Mouse (Mus musculus): ENCODE measurements around the gene Gspt1. TPM values are rescaled to one million over a fixed set of nuclear protein-coding genes. Genes with fewer than 3 reads are reported as not detected.

The Gspt1 gene
- total RNA-seq, 1 experiment from 2014 or later = 41.9 TPM

GRCm38 (mm10) chr16:11242401-11242800 lies 11.7 kb downstream of the Gspt1 start:
- ATAC-seq (replicated peaks; ENCODE audit: insufficient number of reproducible peaks, low FRiP score, low TSS enrichment, poor library complexity, severe bottlenecking) = no peak

- ATAC-seq (replicated peaks; ENCODE audit: insufficient number of reproducible peaks, low FRiP score, low TSS enrichment, poor library complexity, severe bottlenecking) = no peak
These were observed 36.3 kb downstream of the Gspt1 start for GRCm38 (mm10) chr16:11217801-11218200.

- no peak for ATAC-seq (replicated peaks; ENCODE audit: insufficient number of reproducible peaks, low FRiP score, low TSS enrichment, poor library complexity, severe bottlenecking)
These were observed 50.3 kb downstream of the Gspt1 start for GRCm38 (mm10) chr16:11203600-11204390.

GRCm38 (mm10) chr16:11202571-11203554 lies 51.3 kb downstream of the Gspt1 start, which contains the start of gene Rsl1d1:
TSS of gene Rsl1d1 (minus strand) at chr16:11203331.
- ATAC-seq (replicated peaks; ENCODE audit: insufficient number of reproducible peaks, low FRiP score, low TSS enrichment, poor library complexity, severe bottlenecking) = peak; percentile 99

GRCm38 (mm10) chr16:11201740-11202394 lies 52.3 kb downstream of the Gspt1 start:
- ATAC-seq (replicated peaks; ENCODE audit: insufficient number of reproducible peaks, low FRiP score, low TSS enrichment, poor library complexity, severe bottlenecking) = no peak

GRCm38 (mm10) chr16:11200247-11200646 lies 53.9 kb downstream of the Gspt1 start:
- no peak for ATAC-seq (replicated peaks; ENCODE audit: insufficient number of reproducible peaks, low FRiP score, low TSS enrichment, poor library complexity, severe bottlenecking)

GRCm38 (mm10) chr16:11198467-11198866 lies 55.7 kb downstream of the Gspt1 start:
- ATAC-seq (replicated peaks; ENCODE audit: insufficient number of reproducible peaks, low FRiP score, low TSS enrichment, poor library complexity, severe bottlenecking) = no peak

GRCm38 (mm10) chr16:11197052-11197451 lies 57.1 kb downstream of the Gspt1 start:
- no peak for ATAC-seq (replicated peaks; ENCODE audit: insufficient number of reproducible peaks, low FRiP score, low TSS enrichment, poor library complexity, severe bottlenecking)

- ATAC-seq (replicated peaks; ENCODE audit: insufficient number of reproducible peaks, low FRiP score, low TSS enrichment, poor library complexity, severe bottlenecking) = no peak
These were observed 60.9 kb downstream of the Gspt1 start for GRCm38 (mm10) chr16:11193231-11193630.

GRCm38 (mm10) chr16:11190150-11190549 lies 64.0 kb downstream of the Gspt1 start:
- no peak for ATAC-seq (replicated peaks; ENCODE audit: insufficient number of reproducible peaks, low FRiP score, low TSS enrichment, poor library complexity, severe bottlenecking)

- no peak for ATAC-seq (replicated peaks; ENCODE audit: insufficient number of reproducible peaks, low FRiP score, low TSS enrichment, poor library complexity, severe bottlenecking)
These were observed 76.7 kb downstream of the Gspt1 start for GRCm38 (mm10) chr16:11177404-11177803.

- ATAC-seq (replicated peaks; ENCODE audit: insufficient number of reproducible peaks, low FRiP score, low TSS enrichment, poor library complexity, severe bottlenecking) = no peak
These were observed 77.3 kb downstream of the Gspt1 start for GRCm38 (mm10) chr16:11176884-11177244.

GRCm38 (mm10) chr16:11176208-11176883 lies 77.8 kb downstream of the Gspt1 start, which contains the start of gene Zc3h7a:
TSS of gene Zc3h7a (minus strand) at chr16:11176393.
- peak; percentile 78 for ATAC-seq (replicated peaks; ENCODE audit: insufficient number of reproducible peaks, low FRiP score, low TSS enrichment, poor library complexity, severe bottlenecking)

- peak; percentile 38; the same call in 1 of the 2 replicates for ATAC-seq (replicated peaks; ENCODE audit: insufficient number of reproducible peaks, low FRiP score, low TSS enrichment, poor library complexity, severe bottlenecking)
These were observed 78.5 kb downstream of the Gspt1 start for GRCm38 (mm10) chr16:11175489-11176207.

GRCm38 (mm10) chr16:11175100-11175488 lies 79.0 kb downstream of the Gspt1 start:
- ATAC-seq (replicated peaks; ENCODE audit: insufficient number of reproducible peaks, low FRiP score, low TSS enrichment, poor library complexity, severe bottlenecking) = no peak

- ATAC-seq (replicated peaks; ENCODE audit: insufficient number of reproducible peaks, low FRiP score, low TSS enrichment, poor library complexity, severe bottlenecking) = peak; percentile 27; the same call in 1 of the 2 replicates
These were observed 79.4 kb downstream of the Gspt1 start for GRCm38 (mm10) chr16:11174671-11175081.

GRCm38 (mm10) chr16:11171679-11172078 lies 82.4 kb downstream of the Gspt1 start:
- no peak for ATAC-seq (replicated peaks; ENCODE audit: insufficient number of reproducible peaks, low FRiP score, low TSS enrichment, poor library complexity, severe bottlenecking)
